Mouse (Mus musculus) heart, postnatal 0 days (tissue): ENCODE measurements at regions not wholly inside any gene's neighbourhood (a gene's known extent, or its start where the extent isn't known, plus 50 kb on each side); places are given as distances from the start of the nearest gene placed in this dataset.

ENCODE experiments used
- CTCF ChIP-seq: IDR thresholded peaks from 2 replicates; pipeline ENCODE4 v1.5.1; 2016; ENCODE audit warnings: antibody characterized with exemption, control low read depth, low read depth
- EP300 ChIP-seq: IDR thresholded peaks from 2 replicates; pipeline ENCODE4 v1.6.1; 2016; ENCODE audit warnings: antibody characterized with exemption, low read depth

- TF ChIP-seq EP300: no peak
- no peak for TF ChIP-seq CTCF
Observed at GRCm38 (mm10) chr1:57477725-57478124, 70.8 kb upstream of the Tyw5 start.
